Mouse (Mus musculus): ENCODE measurements around the gene Tada2a. TPM values are rescaled to one million over a fixed set of nuclear protein-coding genes. Genes with fewer than 3 reads are reported as not detected.
A peak's percentile ranks its signal among the peaks of the same experiment; 100 is the strongest.

The Tada2a gene
- total RNA-seq, 2 experiments from 2014 or later, result 5.9 to 8.2 TPM

- no peak for DNase-seq
- intact Hi-C loops (cut with DNase I), result no loop called here
Observed at GRCm38 (mm10) chr11:84116221-84116620, 13.2 kb downstream of the Tada2a start.

- DNase-seq, result peak; percentile 33 to 35
- intact Hi-C loops (cut with DNase I), result no loop called here
Observed at GRCm38 (mm10) chr11:84115646-84116045, 13.8 kb downstream of the Tada2a start.

- DNase-seq, result no peak
- intact Hi-C loops (cut with DNase I), result no loop called here
Observed at GRCm38 (mm10) chr11:84113623-84114022, 15.8 kb downstream of the Tada2a start.

GRCm38 (mm10) chr11:84107137-84107536 is 22.3 kb downstream of the Tada2a start:
- intact Hi-C loops (cut with DNase I), result no loop called here
- DNase-seq, result no peak

GRCm38 (mm10) chr11:84104036-84104435 is 25.4 kb downstream of the Tada2a start:
- DNase-seq, result no peak
- intact Hi-C loops (cut with DNase I), result no loop called here

GRCm38 (mm10) chr11:84101182-84101581 is 28.2 kb downstream of the Tada2a start:
- DNase-seq, result no peak
- intact Hi-C loops (cut with DNase I), result no loop called here

- intact Hi-C loops (cut with DNase I), result no loop called here
- DNase-seq, result no peak
Observed at GRCm38 (mm10) chr11:84097251-84097998, 32.0 kb downstream of the Tada2a start.

GRCm38 (mm10) chr11:84095084-84095483 is 34.3 kb downstream of the Tada2a start:
- intact Hi-C loops (cut with DNase I), result no loop called here
- no peak for DNase-seq

- intact Hi-C loops (cut with DNase I), result no loop called here
- no peak for DNase-seq
Observed at GRCm38 (mm10) chr11:84090572-84090971, 38.8 kb downstream of the Tada2a start.

- intact Hi-C loops (cut with DNase I), result no loop called here
- no peak for DNase-seq
Observed at GRCm38 (mm10) chr11:84081901-84082300, 47.5 kb downstream of the Tada2a start.

GRCm38 (mm10) chr11:84080327-84080726 is 49.1 kb downstream of the Tada2a start:
- no peak for DNase-seq
- intact Hi-C loops (cut with DNase I), result no loop called here

GRCm38 (mm10) chr11:84079887-84080286 is 49.5 kb downstream of the Tada2a start:
- intact Hi-C loops (cut with DNase I), result no loop called here
- no peak for DNase-seq

- DNase-seq, result no peak
- intact Hi-C loops (cut with DNase I), result no loop called here
Observed at GRCm38 (mm10) chr11:84079361-84079760, 50.0 kb downstream of the Tada2a start.

- DNase-seq, result no peak
- intact Hi-C loops (cut with DNase I), result no loop called here
Observed at GRCm38 (mm10) chr11:84078601-84079000, 50.8 kb downstream of the Tada2a start.

GRCm38 (mm10) chr11:84077008-84077407 is 52.4 kb downstream of the Tada2a start:
- no peak for DNase-seq
- intact Hi-C loops (cut with DNase I), result no loop called here

- intact Hi-C loops (cut with DNase I), result no loop called here
- DNase-seq, result peak in 1 of 2 experiments; percentile 21
Observed at GRCm38 (mm10) chr11:84073816-84074764, 55.3 kb downstream of the Tada2a start.

- intact Hi-C loops (cut with DNase I), result no loop called here
Observed at GRCm38 (mm10) chr11:84072904-84073651, 56.3 kb downstream of the Tada2a start.

GRCm38 (mm10) chr11:84069034-84069370 is 60.4 kb downstream of the Tada2a start, which contains the start of gene Dusp14:
Gene Dusp14, minus strand, starts transcription at chr11:84069261.
- no peak for DNase-seq
- intact Hi-C loops (cut with DNase I), result loop anchor here (2.0 kb wide), 1 partner anchor 60 kb away; the partner anchor contains the start of genes Acaca and Tada2a

More at GRCm38 (mm10) chr11:84072904-84073651, 56.3 kb downstream of the Tada2a start:
- peak in 1 of 2 experiments; percentile 22 for DNase-seq

- DNase-seq, result peak; percentile 49 to 60
- intact Hi-C loops (cut with DNase I), result loop anchor here (2.0 kb wide), 1 partner anchor 60 kb away; the partner anchor contains the start of genes Acaca and Tada2a
Observed at GRCm38 (mm10) chr11:84068191-84069033, 61.0 kb downstream of the Tada2a start.
